Mouse (Mus musculus) testis, postnatal 10 days (tissue): ENCODE results near the gene Tlcd1.

Experiments used
- DNase-seq: peaks from one replicate; pipeline ENCODE4 v3.0.0; 2021; ENCODE audit warnings: low spot score

Gene Tlcd1

DNA sequence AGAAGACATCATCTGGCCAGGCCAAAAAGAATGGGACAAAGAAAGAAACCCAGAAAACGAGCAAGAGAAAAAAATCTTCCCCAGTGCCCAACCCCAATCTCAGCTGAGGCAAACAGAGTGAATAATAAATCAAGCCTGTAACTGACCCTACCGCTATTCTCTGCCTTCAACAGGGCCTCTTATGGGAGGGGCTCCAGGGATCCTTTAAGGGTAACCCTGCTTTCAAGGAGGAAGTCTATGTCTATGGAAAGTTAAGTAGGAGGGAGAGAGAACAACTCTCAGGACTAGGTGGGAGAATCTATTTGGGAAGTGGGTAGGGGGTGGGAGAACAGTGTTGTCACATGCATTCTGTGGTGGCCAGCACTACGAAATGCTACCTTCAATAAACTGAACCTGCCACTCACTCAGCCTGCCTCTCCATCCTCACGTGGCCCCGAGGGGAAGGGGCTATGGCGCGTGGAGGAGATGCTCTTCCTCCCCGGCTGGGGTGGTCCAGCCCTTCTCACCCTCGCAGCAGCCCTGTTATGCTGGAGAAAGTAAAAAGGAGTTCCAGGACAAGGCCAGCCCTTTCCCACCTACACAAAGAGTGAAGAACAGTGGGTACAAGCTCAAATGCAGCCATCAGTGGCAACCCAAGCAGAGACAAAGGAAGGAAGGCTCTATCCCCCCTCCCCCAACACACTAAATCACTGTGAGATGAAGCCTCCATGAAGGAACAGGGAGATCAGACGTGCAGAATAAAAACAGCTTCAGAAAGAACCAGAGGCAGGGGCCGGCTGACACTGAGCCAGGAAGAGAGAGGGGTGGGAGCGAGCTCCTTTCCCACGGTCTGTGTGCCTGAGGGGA, 29.1 kb downstream of the Tlcd1 start:
- no peak for DNase-seq

DNA sequence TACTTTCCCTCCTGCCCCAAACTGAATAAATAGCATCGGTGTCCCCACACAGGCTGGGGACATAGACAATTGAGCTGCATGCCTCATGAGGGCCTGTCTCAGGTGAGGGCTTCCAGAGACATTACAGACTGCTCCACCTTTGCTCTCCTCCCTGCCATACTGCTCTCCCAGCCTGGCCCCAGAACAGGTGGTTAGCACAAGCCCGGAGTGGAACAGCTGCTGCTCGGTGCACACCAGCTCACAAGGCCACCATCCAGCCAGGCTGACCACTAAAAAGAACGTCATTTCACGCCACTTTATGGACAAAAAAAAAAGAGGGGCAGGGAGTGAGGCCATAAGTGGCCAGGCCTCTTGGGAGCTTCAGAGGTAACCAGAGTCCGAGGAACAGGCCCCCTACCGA, 30.7 kb downstream of the Tlcd1 start:
- DNase-seq, result no peak

DNA sequence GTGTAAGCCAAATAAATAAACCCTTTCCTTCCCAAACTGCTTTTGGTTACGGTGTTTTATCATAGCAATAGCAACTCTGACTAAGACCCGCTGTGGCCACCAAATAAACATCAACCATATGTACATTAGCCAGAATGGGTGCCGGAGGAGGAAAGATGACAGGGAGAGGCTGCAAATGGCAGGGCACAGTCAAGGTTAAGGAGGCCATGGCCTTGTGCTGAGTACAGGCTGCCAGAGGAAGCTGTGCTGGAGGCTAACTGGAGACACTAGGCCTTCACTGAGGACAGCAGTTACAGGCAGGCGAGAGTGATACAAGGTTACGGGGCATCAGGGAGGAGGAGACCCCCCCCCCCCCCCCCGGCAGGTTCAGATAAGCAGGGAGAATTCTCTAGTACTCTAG, 33.4 kb downstream of the Tlcd1 start:
- no peak for DNase-seq

DNA sequence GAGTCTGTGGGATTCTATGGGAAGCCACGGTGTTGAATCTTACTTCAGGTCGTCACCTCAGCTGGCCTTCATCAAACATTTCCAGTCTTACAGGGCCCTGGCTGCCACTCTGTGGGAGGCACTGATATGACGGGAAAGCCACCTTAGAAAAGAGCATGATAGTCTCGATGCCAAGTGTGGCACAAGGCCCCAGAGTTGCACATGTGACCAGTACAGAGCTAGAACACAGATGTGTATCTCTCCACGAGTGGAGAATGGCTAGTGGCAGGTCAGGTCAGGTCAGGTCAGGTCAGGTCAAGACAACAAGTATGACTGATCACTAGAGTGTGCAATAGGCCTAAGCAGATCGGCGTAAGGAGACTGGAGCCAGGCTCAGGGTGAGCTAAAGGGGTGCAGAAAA, 34.1 kb downstream of the Tlcd1 start:
- no peak for DNase-seq

DNA sequence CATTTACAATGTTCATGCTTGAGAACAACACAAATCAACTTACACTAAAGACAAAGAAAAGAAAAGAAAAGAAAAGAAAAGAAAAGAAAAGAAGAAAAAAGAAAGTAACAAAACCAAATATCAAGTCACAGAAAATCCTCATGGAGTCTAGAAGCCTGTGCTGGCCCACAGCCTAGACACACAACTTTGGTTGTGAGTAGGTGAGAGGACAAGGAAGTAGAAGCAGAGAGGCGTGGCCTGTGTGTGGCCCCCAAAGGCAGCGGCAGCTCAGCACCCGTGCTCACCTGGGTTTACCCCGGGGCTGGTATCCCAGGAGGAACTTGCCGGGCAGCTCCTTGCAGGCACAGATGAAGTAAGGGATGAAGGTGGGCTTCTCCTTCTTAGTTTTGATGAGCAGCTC, 35.0 kb downstream of the Tlcd1 start:
- no peak for DNase-seq

GRCm38 (mm10) chr11:78213086-78213817, 36.7 kb downstream of the Tlcd1 start:
- no peak for DNase-seq

DNA sequence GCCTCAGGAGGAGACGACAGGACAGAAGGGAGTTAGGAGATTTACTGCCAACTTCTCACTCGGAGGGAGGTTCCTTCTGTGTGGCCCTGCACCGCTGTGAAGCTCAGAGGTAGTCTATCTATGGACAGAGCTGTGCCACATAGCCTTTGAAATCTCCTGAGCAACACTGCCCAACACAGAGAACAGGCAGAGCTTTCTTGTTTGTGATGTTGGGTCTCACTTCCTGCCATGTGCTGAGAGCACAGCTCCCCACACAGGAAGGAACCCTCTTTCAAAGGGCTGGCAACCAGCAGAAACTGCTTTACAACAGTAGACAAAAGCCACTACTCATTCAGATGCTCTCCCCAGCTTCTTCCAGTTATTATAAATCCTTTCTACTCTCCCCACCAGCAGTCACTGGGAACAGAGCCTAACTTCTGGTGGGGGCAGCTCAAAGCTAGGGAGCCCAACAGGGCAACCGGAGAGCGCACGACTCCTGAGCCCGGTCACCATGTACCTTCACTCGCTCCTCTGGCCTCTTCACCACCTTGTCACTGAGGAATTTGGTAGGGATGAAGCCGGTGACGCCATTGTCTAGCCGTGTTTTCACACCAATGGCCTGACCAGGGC, 39.3 kb downstream of the Tlcd1 start:
- DNase-seq, result no peak

DNA sequence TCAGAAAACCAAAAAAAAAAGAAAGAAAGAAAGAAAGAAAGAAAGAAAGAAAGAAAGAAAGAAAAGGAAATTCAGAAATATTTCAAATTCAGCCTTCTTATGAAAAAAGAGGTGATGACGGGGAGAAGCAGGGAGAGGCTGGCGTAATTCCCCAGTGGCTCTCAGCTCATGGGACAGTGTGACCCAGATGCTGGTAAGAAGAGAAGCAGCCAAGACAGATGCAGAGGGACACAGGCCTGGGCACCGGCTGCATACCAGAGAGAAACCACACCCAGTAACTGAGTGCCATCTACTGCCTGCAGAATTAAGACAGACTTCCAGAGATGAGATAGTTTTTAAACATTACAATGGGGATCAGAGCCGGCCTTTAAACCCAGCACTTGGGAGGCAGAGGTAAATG, 47.1 kb downstream of the Tlcd1 start:
- no peak for DNase-seq
